Comparison of ENCODE assay signal across 27 mouse cellular contexts in genomic region chr13:113227076-113227475, GRCm38 (mm10). TPM values are rescaled to one million over a fixed set of nuclear protein-coding genes. Genes with fewer than 3 reads are reported as not detected.
A peak's percentile ranks its signal among the peaks of the same experiment; 100 is the strongest.
DNase-seq lines count a peak whose midpoint lies in the region; ATAC-seq and TF ChIP-seq lines count a peak whose summit lies in the region.
"Had no signal": no experiment of that assay in that cellular context is flagged by ENCODE, and none has a peak within 500 bp of the region (broad histone marks: within the 10 kb centered on the region; RNA-seq: fewer than 3 reads in every experiment).

No protein-coding gene starts in this region.

- 0 out of 2 replicates have a peak, but pooled peaks have one; percentile 4 for TF ChIP-seq CTCF in lung, postnatal 0 days (IDR thresholded peaks at IDR 0.05)

- no peak overlapping the region for H3K27ac ChIP-seq in forebrain, embryonic 10.5 days
- no peak overlapping the region for H3K27ac ChIP-seq in forebrain, embryonic 14.5 days (ENCODE audit: low read depth, low read length)
- peak overlapping the region; percentile 80 for H3K27ac ChIP-seq in lung, postnatal 0 days (ENCODE audit: low read length)
- H3K27ac ChIP-seq: hindbrain, embryonic 15.5 days; limb, embryonic 12.5 days; liver, embryonic 13.5 days had no signal

- H3K9me3 ChIP-seq in forebrain, embryonic 10.5 days: no peaks in the 10 kb centered on the region
- no peaks in the 10 kb centered on the region for H3K9me3 ChIP-seq in forebrain, embryonic 14.5 days (replicated peaks; ENCODE audit: control insufficient read depth, low read length)
- H3K9me3 ChIP-seq in lung, postnatal 0 days (ENCODE audit: low read length): no peaks in the 10 kb centered on the region
- H3K9me3 ChIP-seq: G1E; hindbrain, embryonic 15.5 days; limb, embryonic 12.5 days; liver, embryonic 13.5 days had no signal

- no peak for ATAC-seq in forebrain, embryonic 14.5 days
- peak; percentile 97 for ATAC-seq in granulocyte monocyte progenitor cell, adult 5-6 weeks (replicated peaks; ENCODE audit: poor library complexity, severe bottlenecking)
- ATAC-seq in lung, postnatal 0 days: peak; percentile 90
- peak; percentile 93 for ATAC-seq in megakaryocyte progenitor cell, adult 5-6 weeks (replicated peaks; ENCODE audit: poor library complexity)
- ATAC-seq in inflammation-experienced regulatory T-cells, adult 6 months: no peak
- ATAC-seq: intestine, embryonic 16.5 days; midbrain, embryonic 16.5 days had no signal

- 89% methylated on average over 4 of the region's 4 CpGs for WGBS in forebrain, embryonic 10.5 days
- WGBS in forebrain, embryonic 14.5 days: 88% methylated on average over 4 of the region's 4 CpGs
- whole genome bisulfite sequencing in lung, postnatal 0 days: 17% methylated on average over 4 of the region's 4 CpGs

- DNase-seq in forebrain, embryonic 10.5 days (ENCODE audit: extremely low spot score, low spot score): peak; percentile 7
- DNase-seq in forebrain, embryonic 14.5 days (ENCODE audit: low spot score): no peak
- DNase-seq in lung, postnatal 0 days (ENCODE audit: low spot score): peak; percentile 92
- no peak for DNase-seq in ovary, postnatal 36 days (ENCODE audit: low spot score)
- no peak for DNase-seq in adrenal gland, adult 2 months
- DNase-seq: adrenal gland, postnatal 36 days; cerebellum, adult 18-20 months; heart, postnatal 36 days; kidney, postnatal 4 days; liver, embryonic 13.5 days; thymus, postnatal 36 days had no signal

- no peaks in the 10 kb centered on the region for H3K36me3 ChIP-seq in forebrain, embryonic 10.5 days (replicated peaks)
- no peaks in the 10 kb centered on the region for H3K36me3 ChIP-seq in forebrain, embryonic 14.5 days (ENCODE audit: control insufficient read depth, insufficient read depth, low read length)
- H3K36me3 ChIP-seq in lung, postnatal 0 days (ENCODE audit: insufficient read depth, low read length): no peaks in the 10 kb centered on the region
- H3K36me3 ChIP-seq: G1E; hindbrain, embryonic 15.5 days; limb, embryonic 12.5 days; liver, embryonic 13.5 days had no signal

- no peak overlapping the region for H3K4me2 ChIP-seq in forebrain, embryonic 14.5 days (ENCODE audit: low read length)
- H3K4me2 ChIP-seq in lung, postnatal 0 days (replicated peaks; ENCODE audit: low read depth, low read length): 0 out of 2 replicates have a peak overlapping the region, but pooled peaks have one; percentile 2
- H3K4me2 ChIP-seq: hindbrain, embryonic 15.5 days; limb, embryonic 12.5 days; liver, embryonic 13.5 days had no signal

- peaks cover 8% of the 10 kb centered on the region for H3K4me1 ChIP-seq in forebrain, embryonic 10.5 days
- peaks cover 5% of the 10 kb centered on the region; the same call in 1 of the 2 replicates for H3K4me1 ChIP-seq in forebrain, embryonic 14.5 days (ENCODE audit: control insufficient read depth, insufficient read depth, low read length)
- no peaks in the 10 kb centered on the region for H3K4me1 ChIP-seq in lung, postnatal 0 days (ENCODE audit: insufficient read depth, low read depth, low read length)
- H3K4me1 ChIP-seq: limb, embryonic 12.5 days; liver, embryonic 13.5 days had no signal

- no peak overlapping the region for H3K9ac ChIP-seq in forebrain, embryonic 14.5 days (ENCODE audit: low read length)
- H3K9ac ChIP-seq in lung, postnatal 0 days (replicated peaks; ENCODE audit: low read depth): no peak overlapping the region
- H3K9ac ChIP-seq: hindbrain, embryonic 15.5 days; limb, embryonic 12.5 days; liver, embryonic 13.5 days had no signal

- TF ChIP-seq EP300 in lung, postnatal 0 days (IDR thresholded peaks at IDR 0.05): peak; percentile 64

- no peaks in the 10 kb centered on the region for H3K27me3 ChIP-seq in forebrain, embryonic 10.5 days (ENCODE audit: poor library complexity, severe bottlenecking)
- no peaks in the 10 kb centered on the region for H3K27me3 ChIP-seq in forebrain, embryonic 14.5 days (replicated peaks; ENCODE audit: control insufficient read depth, insufficient read depth, low read length)
- H3K27me3 ChIP-seq in lung, postnatal 0 days (replicated peaks; ENCODE audit: insufficient read depth, low read length): no peaks in the 10 kb centered on the region
- H3K27me3 ChIP-seq: hindbrain, embryonic 15.5 days; liver, embryonic 13.5 days had no signal

- H3K4me3 ChIP-seq in forebrain, embryonic 10.5 days: no peak overlapping the region
- H3K4me3 ChIP-seq in forebrain, embryonic 14.5 days (ENCODE audit: low read depth, low read length): no peak overlapping the region
- H3K4me3 ChIP-seq in lung, postnatal 0 days (ENCODE audit: low read depth, low read length): no peak overlapping the region
- H3K4me3 ChIP-seq: erythroblast, embryonic 14.5 days; hindbrain, embryonic 15.5 days; limb, embryonic 12.5 days; liver, embryonic 13.5 days had no signal

RNA-seq across cellular contexts. Expression of gene Gzmk, which starts 1.4 kb away (rescaled TPM):
- not detected in 2 replicates for polyA plus RNA-seq in forebrain, embryonic 10.5 days (2016; fragmentation: Nextera tagmentation; extraction: Ambion mirVana)
- polyA plus RNA-seq in forebrain, embryonic 14.5 days (2014; fragmentation: Nextera tagmentation; extraction: Ambion mirVana): not detected in 2 replicates
- total RNA-seq in granulocyte monocyte progenitor cell, adult 5-6 weeks (2014; fragmentation: Nextera tagmentation): not detected in 2 replicates
- not detected in 2 replicates for total RNA-seq in granulocyte monocyte progenitor cell, adult 5-6 weeks (2017)
- not detected in 2 replicates for polyA plus RNA-seq in lung, postnatal 0 days (2015; fragmentation: Nextera tagmentation; extraction: Ambion mirVana)
- not detected in 2 replicates for total RNA-seq in megakaryocyte progenitor cell, adult 5-6 weeks (2015)
- total RNA-seq in megakaryocyte progenitor cell, adult 5-6 weeks (2017): not detected in 2 replicates
- 100 to 1,000 TPM in 1 of 3 experiments, 1 to 10 TPM in 2; 1.0 to 254 (median 2.3) TPM for polyA plus RNA-seq in inflammation-experienced regulatory T-cells, adult 6 months (2017; shearing (Covaris generic))
- not detected for total RNA-seq in adrenal gland, adult 2 months (2021)
- polyA plus RNA-seq in adrenal gland, adult 2 months (2012; rRNA removed): not detected in 2 replicates
- total RNA-seq: adrenal gland, postnatal 36 days; G1E; gastrocnemius, adult 18-20 months; heart, postnatal 36 days; layer of hippocampus, postnatal 14 days; megakaryocyte-erythroid progenitor cell, adult 5-6 weeks had no signal
- polyA plus RNA-seq: embryonic facial prominence, embryonic 11.5 days; erythroblast, embryonic 14.5 days; G1E; gonadal fat pad, adult 2 months; heart, embryonic 14.5 days; intestine, embryonic 16.5 days; kidney, embryonic 14.5 days; limb, embryonic 12.5 days; liver, embryonic 13.5 days had no signal

RNA-seq across cellular contexts. Expression of gene Esm1, which starts 17.6 kb away (rescaled TPM):
- 0.77 and 2.2 TPM in 2 replicates for polyA plus RNA-seq in forebrain, embryonic 10.5 days (2016; fragmentation: Nextera tagmentation; extraction: Ambion mirVana)
- 0.96 and 1.0 TPM in 2 replicates for polyA plus RNA-seq in forebrain, embryonic 14.5 days (2014; fragmentation: Nextera tagmentation; extraction: Ambion mirVana)
- not detected in 2 replicates for total RNA-seq in granulocyte monocyte progenitor cell, adult 5-6 weeks (2014; fragmentation: Nextera tagmentation)
- not detected in 2 replicates for total RNA-seq in granulocyte monocyte progenitor cell, adult 5-6 weeks (2017)
- polyA plus RNA-seq in lung, postnatal 0 days (2015; fragmentation: Nextera tagmentation; extraction: Ambion mirVana): 4.8 and 5.3 TPM in 2 replicates
- 0.27 TPM in 1 of 2 replicates, not detected in the other for total RNA-seq in megakaryocyte progenitor cell, adult 5-6 weeks (2015)
- not detected in 2 replicates for total RNA-seq in megakaryocyte progenitor cell, adult 5-6 weeks (2017)
- 1 to 10 TPM in 1 of 3 experiments, under 1 TPM in 2; 0.27 to 4.4 (median 0.63) TPM for polyA plus RNA-seq in inflammation-experienced regulatory T-cells, adult 6 months (2017; shearing (Covaris generic))
- 10 to 100 TPM in 1 of 2 experiments, 1 to 10 TPM in 1; 8.2 to 12.8 TPM for total RNA-seq in adrenal gland, adult 2 months (2021)
- polyA plus RNA-seq in adrenal gland, adult 2 months (2012; rRNA removed): 5.4 and 9.6 TPM in 2 replicates
- total RNA-seq: G1E; megakaryocyte-erythroid progenitor cell, adult 5-6 weeks had no signal
- polyA plus RNA-seq: G1E had no signal

Comparison
In these comparisons a context has a peak if more than half of its experiments do, and no peak if none do; other contexts are left out.
1. DNase-seq: peak in forebrain, embryonic 10.5 days (single experiment) and lung, postnatal 0 days (single experiment); none in forebrain, embryonic 14.5 days (single experiment), ovary, postnatal 36 days (single experiment) and adrenal gland, adult 2 months (single experiment).
2. ATAC-seq: peak in granulocyte monocyte progenitor cell, adult 5-6 weeks (single experiment), lung, postnatal 0 days (single experiment) and megakaryocyte progenitor cell, adult 5-6 weeks (single experiment); none in forebrain, embryonic 14.5 days (single experiment) and inflammation-experienced regulatory T-cells, adult 6 months (single experiment).